Mouse (Mus musculus) gastrocnemius, adult 18-20 months (tissue): ENCODE measurements around the gene Cacna1d. TPM values are rescaled to one million over a fixed set of nuclear protein-coding genes. Genes with fewer than 3 reads are reported as not detected.

Experiments used
- DNase-seq: peaks from one replicate; pipeline ENCODE4 v3.0.0; 2021; ENCODE audit warnings: low spot score
- total RNA-seq, 2 experiments: library from RNA; stranded (reverse); gene quantifications; 2 replicates each; pipeline ENCODE4 v1.2.3; 2021

The Cacna1d gene
- total RNA-seq, 2 experiments from 2014 or later = 0.26 to 0.37 TPM

- no peak for DNase-seq
These were observed 118.4 kb downstream of the Cacna1d start for GRCm38 (mm10) chr14:30372878-30373277.

GRCm38 (mm10) chr14:30371070-30371469, 120.2 kb downstream of the Cacna1d start:
- DNase-seq = no peak

- DNase-seq = no peak
These were observed 124.2 kb downstream of the Cacna1d start for GRCm38 (mm10) chr14:30367074-30367473.

- no peak for DNase-seq
These were observed 125.4 kb downstream of the Cacna1d start for GRCm38 (mm10) chr14:30365866-30366265.

GRCm38 (mm10) chr14:30363487-30364167, 127.6 kb downstream of the Cacna1d start:
- DNase-seq = no peak

GRCm38 (mm10) chr14:30362370-30362769, 128.9 kb downstream of the Cacna1d start:
- DNase-seq = no peak

- DNase-seq = no peak
These were observed 130.8 kb downstream of the Cacna1d start for GRCm38 (mm10) chr14:30360478-30360877.

GRCm38 (mm10) chr14:30360004-30360403, 131.3 kb downstream of the Cacna1d start:
- no peak for DNase-seq

- DNase-seq = no peak
These were observed 133.2 kb downstream of the Cacna1d start for GRCm38 (mm10) chr14:30358028-30358427.

GRCm38 (mm10) chr14:30356456-30356855, 134.8 kb downstream of the Cacna1d start:
- DNase-seq = no peak

- no peak for DNase-seq
These were observed 136.5 kb downstream of the Cacna1d start for GRCm38 (mm10) chr14:30354761-30355160.

GRCm38 (mm10) chr14:30354127-30354463, 137.2 kb downstream of the Cacna1d start:
- no peak for DNase-seq

GRCm38 (mm10) chr14:30353291-30354126, 137.7 kb downstream of the Cacna1d start:
- no peak for DNase-seq

GRCm38 (mm10) chr14:30352951-30353270, 138.3 kb downstream of the Cacna1d start:
- no peak for DNase-seq

GRCm38 (mm10) chr14:30352061-30352950, 138.9 kb downstream of the Cacna1d start:
- DNase-seq = no peak

- no peak for DNase-seq
These were observed 141.0 kb downstream of the Cacna1d start for GRCm38 (mm10) chr14:30350285-30350684.

GRCm38 (mm10) chr14:30344948-30345865, 146.0 kb downstream of the Cacna1d start:
- no peak for DNase-seq

GRCm38 (mm10) chr14:30343740-30344139, 147.5 kb downstream of the Cacna1d start:
- no peak for DNase-seq

GRCm38 (mm10) chr14:30341825-30342590, 149.2 kb downstream of the Cacna1d start:
- no peak for DNase-seq

- no peak for DNase-seq
These were observed 151.1 kb downstream of the Cacna1d start for GRCm38 (mm10) chr14:30340140-30340539.
